In the genomic region with DNA sequence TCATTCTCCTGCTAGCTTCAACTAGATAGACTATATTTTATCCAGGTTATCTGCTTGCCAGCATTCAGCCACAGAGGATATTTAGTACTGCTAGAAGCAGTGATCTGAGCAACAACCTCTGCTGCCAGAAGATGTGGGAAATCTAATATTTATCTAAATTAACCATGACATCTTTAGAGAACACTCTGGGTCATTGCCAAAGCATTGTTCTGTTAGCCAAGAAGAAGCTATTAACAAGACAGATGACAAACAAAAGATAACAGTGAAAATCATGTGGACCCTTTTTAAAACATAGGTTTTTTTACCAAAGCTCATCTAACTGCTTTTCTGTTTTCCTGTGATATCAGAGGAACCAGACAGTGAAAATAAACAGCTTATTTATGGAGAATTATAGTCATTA, we compare ENCODE assay signal across 27 mouse cellular contexts.
DNase-seq lines count a peak whose midpoint lies in the region; ATAC-seq and TF ChIP-seq lines count a peak whose summit lies in the region.
"Had no signal": no experiment of that assay in that cellular context is flagged by ENCODE, and none has a peak within 500 bp of the region (broad histone marks: within the 10 kb centered on the region; RNA-seq: fewer than 3 reads in every experiment).

No protein-coding gene starts in this region.

- no peaks in the 10 kb centered on the region for H3K9me3 ChIP-seq in lung, embryonic 14.5 days (ENCODE audit: low read depth, low read length)
- H3K9me3 ChIP-seq: embryonic facial prominence, embryonic 10.5 days; embryonic facial prominence, embryonic 13.5 days; forebrain, embryonic 13.5 days; heart, embryonic 10.5 days; hindbrain, embryonic 12.5 days; hindbrain, embryonic 15.5 days had no signal

- DNase-seq in lung, embryonic 14.5 days, result peak; percentile 72
- no peak for DNase-seq in lung, postnatal 10 days
- DNase-seq in 416B (ENCODE audit: low read depth), result peak; percentile 5
- peak; percentile 10 for DNase-seq in MEL-GATA-1-ER (ENCODE audit: extremely low read depth, low read depth)
- DNase-seq in brain, embryonic 14.5 days (ENCODE audit: low read depth), result peak; percentile 0
- DNase-seq in natural killer cell, adult 2 months (ENCODE audit: low spot score in 2 of 2), result no peak
- no peak for DNase-seq in left cerebral cortex, adult 11 months (ENCODE audit: low spot score)
- DNase-seq: adrenal gland, adult 2 months; adrenal gland, postnatal 14 days; cerebellum, adult 18-20 months; cerebellum, adult 9-10 months; cerebellum, postnatal 25 days; embryo, embryonic 11 days; gastrocnemius, postnatal 10 days; gastrocnemius, postnatal 36 days; heart, adult 2 months had no signal

- no peak overlapping the region for H3K4me2 ChIP-seq in lung, embryonic 14.5 days
- H3K4me2 ChIP-seq: embryonic facial prominence, embryonic 13.5 days; forebrain, embryonic 13.5 days; hindbrain, embryonic 12.5 days; hindbrain, embryonic 15.5 days had no signal

- H3K36me3 ChIP-seq in lung, embryonic 14.5 days (ENCODE audit: insufficient read depth), result no peaks in the 10 kb centered on the region
- H3K36me3 ChIP-seq: embryonic facial prominence, embryonic 10.5 days; embryonic facial prominence, embryonic 13.5 days; heart, embryonic 10.5 days; hindbrain, embryonic 12.5 days; hindbrain, embryonic 15.5 days had no signal

- no peaks in the 10 kb centered on the region for H3K27me3 ChIP-seq in lung, embryonic 14.5 days (ENCODE audit: insufficient read depth, low read length)
- H3K27me3 ChIP-seq: embryonic facial prominence, embryonic 13.5 days; forebrain, embryonic 13.5 days; hindbrain, embryonic 12.5 days; hindbrain, embryonic 15.5 days had no signal

- TF ChIP-seq POLR2A in brain, embryonic 14.5 days (IDR thresholded peaks at IDR 0.05; ENCODE audit: borderline replicate concordance, extremely low read depth, insufficient read depth, insufficient read length, poor library complexity, severe bottlenecking), result no peak

- H3K4me3 ChIP-seq in lung, embryonic 14.5 days (ENCODE audit: low read depth, low read length), result no peak overlapping the region
- H3K4me3 ChIP-seq: embryonic facial prominence, embryonic 10.5 days; embryonic facial prominence, embryonic 13.5 days; erythroblast, embryonic 14.5 days; forebrain, embryonic 13.5 days; heart, adult 2 months; heart, embryonic 10.5 days; hindbrain, embryonic 12.5 days; hindbrain, embryonic 15.5 days had no signal

- no peak overlapping the region for H3K27ac ChIP-seq in lung, embryonic 14.5 days (ENCODE audit: low read depth)
- H3K27ac ChIP-seq: embryonic facial prominence, embryonic 10.5 days; embryonic facial prominence, embryonic 13.5 days; forebrain, embryonic 13.5 days; heart, adult 2 months; heart, embryonic 10.5 days; hindbrain, embryonic 12.5 days; hindbrain, embryonic 15.5 days had no signal

- ATAC-seq in lung, embryonic 14.5 days (ENCODE audit: insufficient read depth), result peak; percentile 41; the same call in 1 of the 2 replicates
- ATAC-seq: CD4-positive, CD25-positive, alpha-beta regulatory T cell, adult 4 months; forebrain, embryonic 13.5 days; forebrain, embryonic 16.5 days; inflammation-experienced regulatory T-cells, adult 6 months; intestine, embryonic 16.5 days had no signal

- no peak overlapping the region for H3K9ac ChIP-seq in lung, embryonic 14.5 days
- H3K9ac ChIP-seq: embryonic facial prominence, embryonic 13.5 days; forebrain, embryonic 13.5 days; hindbrain, embryonic 12.5 days; hindbrain, embryonic 15.5 days had no signal

- no peaks in the 10 kb centered on the region for H3K4me1 ChIP-seq in lung, embryonic 14.5 days (ENCODE audit: insufficient read depth)
- H3K4me1 ChIP-seq: embryonic facial prominence, embryonic 10.5 days; embryonic facial prominence, embryonic 13.5 days; forebrain, embryonic 13.5 days; heart, embryonic 10.5 days; hindbrain, embryonic 12.5 days; hindbrain, embryonic 15.5 days had no signal

- TF ChIP-seq CTCF in lung, embryonic 14.5 days (IDR thresholded peaks at IDR 0.05; ENCODE audit: low read depth), result no peak
- TF ChIP-seq CTCF in brain, embryonic 14.5 days (IDR thresholded peaks at IDR 0.05; ENCODE audit: borderline replicate concordance, extremely low read depth, insufficient read depth, insufficient read length), result no peak

Comparison
In these comparisons a context has a peak if more than half of its experiments do, and no peak if none do; other contexts are left out.
1. DNase-seq: peak in lung, embryonic 14.5 days (single experiment), 416B (single experiment), MEL-GATA-1-ER (single experiment) and brain, embryonic 14.5 days (single experiment); none in lung, postnatal 10 days (single experiment), natural killer cell, adult 2 months (0 of 2) and left cerebral cortex, adult 11 months (single experiment).